Mouse (Mus musculus): ENCODE results near the gene Cyb5r4. TPM values are rescaled to one million over a fixed set of nuclear protein-coding genes. Genes with fewer than 3 reads are reported as not detected.

The Cyb5r4 gene
- total RNA-seq, 2 experiments from 2014 or later = 27.2 to 29.3 TPM

Other genes starting within 250 kb of the Cyb5r4 start
- gene Snap91, start 141.4 kb upstream of the Cyb5r4 start, total RNA-seq (2021) = 10 to 100 TPM; 35.1 to 40.7 TPM
- gene Ripply2, start 6.5 kb upstream of the Cyb5r4 start, total RNA-seq (2021) = not detected
- gene Mrap2, start 122.3 kb downstream of the Cyb5r4 start, total RNA-seq (2021) = 1 to 10 TPM in 1 of 2 experiments, under 1 TPM in 1; 0.57 to 4.3 TPM
- gene Cep162, start 233.5 kb downstream of the Cyb5r4 start, total RNA-seq (2021) = 1 to 10 TPM; 4.1 to 5.7 TPM